In the genomic region with DNA sequence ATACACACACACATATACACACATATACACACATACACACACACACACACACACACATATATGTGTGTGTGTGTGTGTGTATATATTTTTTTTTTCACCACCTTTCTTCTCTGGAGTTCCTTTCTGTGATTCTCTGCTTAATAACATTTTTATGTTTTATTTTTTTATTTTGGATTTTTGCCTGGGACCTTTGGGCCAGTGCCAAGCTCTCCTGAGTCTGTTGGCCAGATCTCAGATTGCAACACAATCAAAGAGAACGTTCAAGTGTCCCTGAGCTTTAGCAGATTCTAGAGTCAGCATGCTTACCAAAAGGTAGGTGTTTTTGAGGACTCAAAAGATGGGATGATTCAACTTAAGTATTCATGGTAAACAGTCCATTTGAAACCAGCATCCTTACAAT, we compare ENCODE assay signal across 18 mouse cellular contexts.
DNase-seq lines count a peak whose midpoint lies in the region; ATAC-seq and TF ChIP-seq lines count a peak whose summit lies in the region.
"Had no signal": no experiment of that assay in that cellular context is flagged by ENCODE, and none has a peak within 500 bp of the region (broad histone marks: within the 10 kb centered on the region; RNA-seq: fewer than 3 reads in every experiment).

No protein-coding gene starts in this region.

- no peaks in the 10 kb centered on the region for H3K36me3 ChIP-seq in lung, embryonic 14.5 days (ENCODE audit: insufficient read depth)
- H3K36me3 ChIP-seq in lung, postnatal 0 days (ENCODE audit: insufficient read depth, low read length), result no peaks in the 10 kb centered on the region
- no peaks in the 10 kb centered on the region for H3K36me3 ChIP-seq in kidney, embryonic 16.5 days (ENCODE audit: insufficient read depth, low read length)
- H3K36me3 ChIP-seq: embryonic facial prominence, embryonic 12.5 days; heart, embryonic 15.5 days; intestine, embryonic 15.5 days had no signal

- H3K4me3 ChIP-seq in lung, embryonic 14.5 days (ENCODE audit: low read depth, low read length), result no peak overlapping the region
- no peak overlapping the region for H3K4me3 ChIP-seq in lung, postnatal 0 days (ENCODE audit: low read depth, low read length)
- no peak overlapping the region for H3K4me3 ChIP-seq in kidney, embryonic 16.5 days (ENCODE audit: low read length)
- H3K4me3 ChIP-seq: embryonic facial prominence, embryonic 12.5 days; heart, embryonic 15.5 days; intestine, embryonic 15.5 days had no signal

- no peak for TF ChIP-seq EP300 in lung, postnatal 0 days (IDR thresholded peaks at IDR 0.05)

- H3K27ac ChIP-seq in lung, embryonic 14.5 days (ENCODE audit: low read depth), result no peak overlapping the region
- no peak overlapping the region for H3K27ac ChIP-seq in lung, postnatal 0 days (ENCODE audit: low read length)
- no peak overlapping the region for H3K27ac ChIP-seq in kidney, embryonic 16.5 days (ENCODE audit: low read length)
- H3K27ac ChIP-seq: embryonic facial prominence, embryonic 12.5 days; heart, embryonic 15.5 days; hindbrain, embryonic 14.5 days; intestine, embryonic 15.5 days had no signal

- no peaks in the 10 kb centered on the region for H3K4me1 ChIP-seq in lung, embryonic 14.5 days (ENCODE audit: insufficient read depth)
- H3K4me1 ChIP-seq in lung, postnatal 0 days (ENCODE audit: insufficient read depth, low read depth, low read length), result no peaks in the 10 kb centered on the region
- H3K4me1 ChIP-seq in kidney, embryonic 16.5 days (ENCODE audit: insufficient read depth, low read length), result no peaks in the 10 kb centered on the region
- H3K4me1 ChIP-seq: embryonic facial prominence, embryonic 12.5 days; heart, embryonic 15.5 days; intestine, embryonic 15.5 days had no signal

- no peak overlapping the region for H3K4me2 ChIP-seq in lung, embryonic 14.5 days
- H3K4me2 ChIP-seq in lung, postnatal 0 days (replicated peaks; ENCODE audit: low read depth, low read length), result no peak overlapping the region
- no peak overlapping the region for H3K4me2 ChIP-seq in kidney, embryonic 16.5 days (replicated peaks; ENCODE audit: low read depth, low read length)
- H3K4me2 ChIP-seq: embryonic facial prominence, embryonic 12.5 days; heart, embryonic 11.5 days; heart, embryonic 15.5 days; hindbrain, embryonic 14.5 days; intestine, embryonic 15.5 days had no signal

- peak; percentile 55 for DNase-seq in lung, embryonic 14.5 days
- DNase-seq in lung, postnatal 0 days (ENCODE audit: low spot score), result no peak
- DNase-seq in adrenal gland, adult 18-20 months (ENCODE audit: low spot score in 2 of 2), result peak; percentile 21 to 59
- DNase-seq in adrenal gland, adult 8-10 months, result peak; percentile 36
- DNase-seq in adrenal gland, postnatal 36 days, result peak; percentile 48 to 60
- no peak for DNase-seq in layer of hippocampus, adult 11-12 months (ENCODE audit: low spot score)
- DNase-seq: cerebellum, adult 2 months; embryo, embryonic 11 days; gastrocnemius, postnatal 10 days; heart, adult 18-20 months; heart, postnatal 14 days had no signal

- no peaks in the 10 kb centered on the region for H3K27me3 ChIP-seq in lung, embryonic 14.5 days (ENCODE audit: insufficient read depth, low read length)
- H3K27me3 ChIP-seq in lung, postnatal 0 days (replicated peaks; ENCODE audit: insufficient read depth, low read length), result no peaks in the 10 kb centered on the region
- no peaks in the 10 kb centered on the region for H3K27me3 ChIP-seq in kidney, embryonic 16.5 days (ENCODE audit: insufficient read depth, low read length)
- H3K27me3 ChIP-seq: embryonic facial prominence, embryonic 12.5 days; heart, embryonic 15.5 days; intestine, embryonic 15.5 days had no signal

- H3K9ac ChIP-seq in lung, embryonic 14.5 days, result no peak overlapping the region
- H3K9ac ChIP-seq in lung, postnatal 0 days (replicated peaks; ENCODE audit: low read depth), result no peak overlapping the region
- H3K9ac ChIP-seq in kidney, embryonic 16.5 days (replicated peaks; ENCODE audit: low read length), result no peak overlapping the region
- H3K9ac ChIP-seq: embryonic facial prominence, embryonic 12.5 days; heart, embryonic 15.5 days; hindbrain, embryonic 14.5 days; intestine, embryonic 15.5 days had no signal

- no peaks in the 10 kb centered on the region for H3K9me3 ChIP-seq in lung, embryonic 14.5 days (ENCODE audit: low read depth, low read length)
- H3K9me3 ChIP-seq in lung, postnatal 0 days (ENCODE audit: low read length), result no peaks in the 10 kb centered on the region
- no peaks in the 10 kb centered on the region for H3K9me3 ChIP-seq in kidney, embryonic 16.5 days (ENCODE audit: low read length)
- H3K9me3 ChIP-seq: embryonic facial prominence, embryonic 12.5 days; heart, embryonic 15.5 days; intestine, embryonic 15.5 days had no signal

- TF ChIP-seq CTCF in lung, embryonic 14.5 days (IDR thresholded peaks at IDR 0.05; ENCODE audit: low read depth), result no peak
- no peak for TF ChIP-seq CTCF in lung, postnatal 0 days (IDR thresholded peaks at IDR 0.05)

- WGBS in lung, embryonic 14.5 days, result 24% methylated on average over 1 of the region's 1 CpGs
- WGBS in lung, postnatal 0 days, result 33% methylated on average over 1 of the region's 1 CpGs
- WGBS in kidney, embryonic 16.5 days, result 35% methylated on average over 1 of the region's 1 CpGs

- ATAC-seq in lung, embryonic 14.5 days (ENCODE audit: insufficient read depth), result no peak
- no peak for ATAC-seq in lung, postnatal 0 days
- ATAC-seq in kidney, embryonic 16.5 days (ENCODE audit: low FRiP score, low TSS enrichment), result no peak
- ATAC-seq: forebrain, embryonic 16.5 days; intestine, embryonic 15.5 days had no signal

Comparison
In these comparisons a context has a peak if more than half of its experiments do, and no peak if none do; other contexts are left out.
1. DNase-seq: peak in lung, embryonic 14.5 days (single experiment), adrenal gland, adult 18-20 months (2 of 2), adrenal gland, adult 8-10 months (single experiment) and adrenal gland, postnatal 36 days (2 of 2); none in lung, postnatal 0 days (single experiment) and layer of hippocampus, adult 11-12 months (single experiment).